Mouse (Mus musculus) cerebellum, postnatal 10 days (tissue): Measurements from ENCODE around the gene AC141477.1.

Experiments
- DNase-seq, 2 experiments: peaks; one replicate each; pipeline ENCODE4 v3.0.0; 2021; ENCODE audit warnings: mixed read lengths in 2 of 2

The AC141477.1 gene

GRCm38 (mm10) chr10:76440281-76440680, at the start of gene AC141477.1:
Gene AC141477.1, minus strand, starts transcription at chr10:76440444.
- no peak for DNase-seq

- DNase-seq = no peak
These were observed 49.0 kb upstream of the AC141477.1 start for GRCm38 (mm10) chr10:76489205-76489604.

GRCm38 (mm10) chr10:76488265-76488664, 48.0 kb upstream of the AC141477.1 start:
- DNase-seq = no peak

GRCm38 (mm10) chr10:76486302-76486701, 46.1 kb upstream of the AC141477.1 start:
- DNase-seq = no peak

- DNase-seq = no peak
These were observed 41.2 kb upstream of the AC141477.1 start for GRCm38 (mm10) chr10:76481480-76481879.

- DNase-seq = no peak
These were observed 40.6 kb upstream of the AC141477.1 start for GRCm38 (mm10) chr10:76480851-76481250.

GRCm38 (mm10) chr10:76473759-76474158, 33.5 kb upstream of the AC141477.1 start:
- DNase-seq = no peak

- peak; percentile 94 for DNase-seq
These were observed 28.2 kb upstream of the AC141477.1 start, which contains the start of the genes Mcm3ap and Ybey for GRCm38 (mm10) chr10:76468203-76469162. Gene Mcm3ap, plus strand, starts transcription at chr10:76468927. Gene Ybey, minus strand, starts transcription at chr10:76469114.

- no peak for DNase-seq
These were observed 22.5 kb upstream of the AC141477.1 start for GRCm38 (mm10) chr10:76462721-76463120.

- DNase-seq = no peak
These were observed 22.1 kb upstream of the AC141477.1 start for GRCm38 (mm10) chr10:76462312-76462711.

- DNase-seq = no peak
These were observed 21.0 kb upstream of the AC141477.1 start for GRCm38 (mm10) chr10:76461255-76461654.

GRCm38 (mm10) chr10:76455289-76455688, 15.0 kb upstream of the AC141477.1 start:
- peak; percentile 76 to 81 for DNase-seq

GRCm38 (mm10) chr10:76448851-76449250, 8.6 kb upstream of the AC141477.1 start, which contains the start of gene 2610028H24Rik:
Gene 2610028H24Rik, plus strand, starts transcription at chr10:76449081.
- DNase-seq = no peak

- DNase-seq = no peak
These were observed 7.4 kb upstream of the AC141477.1 start for GRCm38 (mm10) chr10:76447406-76448229.

- DNase-seq = no peak
These were observed 5.9 kb upstream of the AC141477.1 start for GRCm38 (mm10) chr10:76445996-76446681.

- DNase-seq = peak; percentile 99
These were observed 2.2 kb upstream of the AC141477.1 start, which contains the start of gene Pcnt for GRCm38 (mm10) chr10:76442178-76443088. Gene Pcnt, minus strand, starts transcription at chr10:76442786.

GRCm38 (mm10) chr10:76439107-76439890, 945 bp downstream of the AC141477.1 start:
- DNase-seq = no peak

- DNase-seq = no peak
These were observed 6.3 kb downstream of the AC141477.1 start for GRCm38 (mm10) chr10:76433925-76434324.

GRCm38 (mm10) chr10:76425674-76426073, 14.6 kb downstream of the AC141477.1 start:
- DNase-seq = no peak

GRCm38 (mm10) chr10:76416811-76417210, 23.4 kb downstream of the AC141477.1 start:
- DNase-seq = no peak
